Mouse (Mus musculus): ENCODE data around the gene Nbeal2.

Nbeal2 gene

DNA sequence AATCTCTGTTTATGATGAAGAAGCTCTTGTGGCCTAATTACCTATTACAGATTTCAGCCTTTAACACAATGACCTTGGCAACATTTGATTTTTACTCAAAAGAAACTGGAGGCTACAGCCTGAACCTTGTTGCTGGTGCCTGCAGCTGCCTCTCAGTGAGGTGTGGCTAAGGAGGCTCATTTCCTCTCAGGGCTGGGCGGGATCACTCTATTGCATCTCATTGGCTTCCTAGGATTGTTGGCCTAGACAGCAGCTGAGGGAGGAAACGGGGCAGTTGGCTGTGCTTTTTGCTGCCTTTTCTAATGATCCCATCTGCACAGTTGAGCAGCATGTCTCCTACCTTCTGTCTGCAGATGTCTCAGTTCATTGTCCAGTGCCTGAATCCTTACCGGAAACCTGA lies 36.9 kb downstream of the Nbeal2 start:
- DNase-seq (ENCODE audit: low read depth, low spot score) = no peak

DNA sequence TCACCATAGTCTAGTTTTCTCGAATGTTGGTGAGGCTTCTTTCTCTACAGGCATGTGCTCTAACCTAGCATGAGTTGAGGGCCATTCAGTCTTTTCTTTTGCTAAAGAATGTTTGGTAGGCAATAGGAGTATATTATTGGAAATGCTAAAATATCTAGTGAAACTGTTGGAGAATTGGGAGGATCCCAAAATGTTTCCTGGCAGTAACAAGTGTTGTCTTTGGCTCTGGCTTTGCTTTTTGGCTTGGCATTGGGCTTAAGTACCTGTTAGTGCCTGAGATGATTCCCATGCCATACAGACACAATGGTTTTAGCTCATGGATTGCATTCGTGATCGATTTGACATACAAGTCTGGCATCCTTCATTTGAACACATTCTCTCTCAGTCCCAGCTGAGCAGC lies 42.5 kb downstream of the Nbeal2 start:
- no peak for DNase-seq (ENCODE audit: low read depth, low spot score)

DNA sequence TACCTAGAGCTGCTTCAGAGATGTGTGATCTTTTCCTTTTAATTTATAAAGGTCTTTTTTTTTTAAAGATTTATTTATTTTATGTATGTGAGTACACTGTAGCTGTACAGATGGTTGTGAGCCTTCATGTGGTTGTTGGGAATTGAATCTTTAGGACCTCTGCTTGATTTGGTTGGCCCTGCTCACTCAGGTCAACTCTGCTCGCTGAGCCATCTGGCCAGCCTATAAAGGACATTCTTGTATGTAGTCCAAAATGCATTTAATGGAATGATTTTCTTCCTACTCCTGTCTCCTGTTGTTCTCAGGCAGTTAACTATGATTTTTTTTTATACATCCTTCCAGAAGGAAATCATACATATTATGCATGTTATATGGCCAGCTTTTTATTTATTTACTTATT lies 70.4 kb downstream of the Nbeal2 start:
- no peak for DNase-seq (ENCODE audit: low read depth, low spot score)

DNA sequence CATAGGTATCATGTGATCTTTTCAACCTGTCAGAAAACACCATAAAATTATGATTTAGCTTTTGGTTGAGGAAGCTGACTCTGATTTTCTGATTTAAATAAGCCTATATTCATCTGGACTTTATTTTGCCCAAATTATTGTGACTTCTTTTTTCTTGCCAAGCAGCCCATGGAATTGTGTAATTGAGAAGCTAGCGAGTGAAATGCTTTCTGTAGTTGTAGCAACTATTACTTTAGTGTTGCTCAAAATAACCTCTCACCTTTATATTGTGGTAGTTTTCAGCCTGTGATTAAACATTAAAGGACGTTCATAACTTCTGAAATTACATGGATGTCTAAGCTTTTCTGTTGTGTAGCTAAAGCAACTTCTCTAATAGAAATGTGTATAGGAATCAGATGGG lies 71.8 kb downstream of the Nbeal2 start:
- no peak for DNase-seq (ENCODE audit: low read depth, low spot score)

All from skeletal muscle tissue, adult 2 months (tissue).